ENCODE assay signal across 11 mouse cellular contexts in the genomic region with DNA sequence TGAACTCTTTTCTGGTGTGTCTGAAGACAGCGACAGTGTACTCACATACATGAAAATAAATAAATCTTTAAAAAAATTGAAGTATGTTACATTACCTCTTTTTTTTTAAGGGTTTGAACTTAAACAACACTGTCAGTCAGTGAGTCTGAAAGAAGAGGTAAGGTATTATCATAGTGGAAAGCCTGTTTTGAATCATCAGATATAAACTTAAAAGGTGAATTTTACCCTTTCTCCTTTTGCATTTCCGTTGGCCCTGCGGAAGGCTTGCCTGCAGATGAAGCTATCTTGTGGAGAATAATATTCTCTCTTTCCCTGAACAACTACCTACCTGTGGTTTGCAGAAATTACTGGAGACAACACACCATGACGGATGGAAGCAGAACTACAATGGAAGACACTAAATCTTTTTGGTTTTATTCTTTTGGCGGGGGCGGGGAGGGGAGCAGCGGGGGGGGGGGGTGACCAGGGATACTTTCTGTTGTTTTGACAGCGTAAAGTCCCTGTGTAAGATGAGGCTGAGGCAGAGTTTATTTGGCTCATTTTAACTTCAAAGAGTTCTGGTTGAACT.
DNase-seq lines count a peak whose midpoint lies in the region; ATAC-seq and TF ChIP-seq lines count a peak whose summit lies in the region.
"Had no signal": no experiment of that assay in that cellular context is flagged by ENCODE, and none has a peak within 500 bp of the region (broad histone marks: within the 10 kb centered on the region; RNA-seq: fewer than 3 reads in every experiment).

No protein-coding gene starts in this region.

- H3K79me2 ChIP-seq in CH12.LX (replicated peaks; ENCODE audit: control insufficient read depth, extremely low read depth, insufficient read depth, poor library complexity, severe bottlenecking) = no peaks in the 10 kb centered on the region

- peak; percentile 47 for TF ChIP-seq EP300 in CH12.LX (IDR thresholded peaks at IDR 0.05; ENCODE audit: low read length)
- no peak for TF ChIP-seq EP300 in heart, postnatal 0 days (IDR thresholded peaks at IDR 0.05; ENCODE audit: low read depth)

- in situ Hi-C loops in CH12.LX (cut with MboI; ENCODE audit: low pct_ligation_motif_present, low pct_unique_long_range_greater_than_20kb, low sequenced_read_pairs) = no loop called here

- no peaks in the 10 kb centered on the region for H3K36me3 ChIP-seq in kidney, embryonic 16.5 days (ENCODE audit: insufficient read depth, low read length)
- no peaks in the 10 kb centered on the region for H3K36me3 ChIP-seq in CH12.LX (replicated peaks in 1 of 2; ENCODE audit: control insufficient read depth in 1 of 2, insufficient read depth in 1 of 2, low read length in 1 of 2)
- H3K36me3 ChIP-seq in heart, postnatal 0 days (replicated peaks; ENCODE audit: control insufficient read depth, insufficient read depth, low read length) = no peaks in the 10 kb centered on the region

- no peak for TF ChIP-seq POLR2A in CH12.LX (IDR thresholded peaks at IDR 0.05; ENCODE audit: low read depth, low read length)

- dilution Hi-C loops in CH12.LX (cut with MboI; ENCODE audit: extremely low pct_ligation_motif_present, extremely low pct_unique_long_range_greater_than_20kb, low sequenced_read_pairs) = no loop called here

- peak overlapping the region; percentile 37 for H3K4me2 ChIP-seq in kidney, embryonic 16.5 days (replicated peaks; ENCODE audit: low read depth, low read length)
- peak overlapping the region; percentile 84 for H3K4me2 ChIP-seq in CH12.LX (ENCODE audit: insufficient read depth, low read depth, poor library complexity, severe bottlenecking)
- H3K4me2 ChIP-seq in heart, postnatal 0 days (ENCODE audit: low read depth, low read length) = peak overlapping the region; percentile 27

- TF ChIP-seq RAD21 in CH12.LX (IDR thresholded peaks at IDR 0.05; ENCODE audit: low read depth, low read length) = no peak

- H3K9me3 ChIP-seq in kidney, embryonic 16.5 days (ENCODE audit: low read length) = no peaks in the 10 kb centered on the region
- H3K9me3 ChIP-seq in CH12.LX (replicated peaks; ENCODE audit: low read length) = no peaks in the 10 kb centered on the region
- H3K9me3 ChIP-seq in heart, postnatal 0 days (replicated peaks; ENCODE audit: control insufficient read depth, low read length) = no peaks in the 10 kb centered on the region
- H3K9me3 ChIP-seq: megakaryocyte, embryonic 14.5 days had no signal

- H3K27ac ChIP-seq in kidney, embryonic 16.5 days (ENCODE audit: low read length) = peak overlapping the region; percentile 95
- H3K27ac ChIP-seq in CH12.LX (ENCODE audit: insufficient read depth, low read depth) = peak overlapping the region; percentile 95
- H3K27ac ChIP-seq in heart, postnatal 0 days (ENCODE audit: low read depth) = peak overlapping the region; percentile 70; the same call in 1 of the 2 replicates

- DNase-seq in kidney, adult 11 months = no peak
- DNase-seq in CH12.LX (ENCODE audit: extremely low read depth) = no peak
- no peak for DNase-seq in heart, postnatal 0 days (ENCODE audit: low spot score)
- DNase-seq in naive thymus-derived CD4-positive, alpha-beta T cell, adult 2 months (ENCODE audit: low read depth) = peak; percentile 59
- no peak for DNase-seq in adrenal gland, adult 8-10 months
- DNase-seq in ovary, adult 18-20 months (ENCODE audit: low spot score) = no peak
- DNase-seq: cerebellum, adult 18-20 months; right cerebral cortex, postnatal 25 days; thymus, postnatal 25 days had no signal

- no peak for TF ChIP-seq CTCF in CH12.LX (conservative IDR thresholded peaks at IDR 0.05 in 1 of 2, IDR thresholded peaks at IDR 0.05 in 1 of 2; ENCODE audit: low read depth in 2 of 2, low read length in 2 of 2)
- no peak for TF ChIP-seq CTCF in heart, postnatal 0 days (IDR thresholded peaks at IDR 0.05; ENCODE audit: low read depth)

- WGBS in kidney, embryonic 16.5 days = 34% methylated on average over 8 of the region's 8 CpGs
- 76% methylated on average over 8 of the region's 8 CpGs for WGBS in heart, postnatal 0 days

- H3K9ac ChIP-seq in kidney, embryonic 16.5 days (replicated peaks; ENCODE audit: low read length) = no peak overlapping the region
- peak overlapping the region; percentile 91 for H3K9ac ChIP-seq in CH12.LX (ENCODE audit: insufficient read depth, low read depth)
- no peak overlapping the region for H3K9ac ChIP-seq in heart, postnatal 0 days (replicated peaks; ENCODE audit: low read depth, low read length)

- no peaks in the 10 kb centered on the region for H3K27me3 ChIP-seq in kidney, embryonic 16.5 days (ENCODE audit: insufficient read depth, low read length)
- H3K27me3 ChIP-seq in CH12.LX (replicated peaks) = no peaks in the 10 kb centered on the region
- H3K27me3 ChIP-seq in heart, postnatal 0 days (ENCODE audit: control insufficient read depth, insufficient read depth, low read length) = no peaks in the 10 kb centered on the region
- H3K27me3 ChIP-seq: megakaryocyte, embryonic 14.5 days had no signal

- H3K4me1 ChIP-seq in kidney, embryonic 16.5 days (ENCODE audit: insufficient read depth, low read length) = peaks cover 33% of the 10 kb centered on the region
- peaks cover 8 to 56% of the 10 kb centered on the region in 2 experiments for H3K4me1 ChIP-seq in CH12.LX (ENCODE audit: control insufficient read depth in 1 of 2, insufficient read depth in 2 of 2)
- peaks cover 11% of the 10 kb centered on the region for H3K4me1 ChIP-seq in heart, postnatal 0 days (ENCODE audit: control insufficient read depth, insufficient read depth)

- ATAC-seq in kidney, embryonic 16.5 days (ENCODE audit: low FRiP score, low TSS enrichment) = no peak; the same call in 1 of the 2 replicates
- ATAC-seq in heart, postnatal 0 days (ENCODE audit: insufficient read depth, low read depth) = no peak

- no peak overlapping the region; the same call in 1 of the 2 replicates for H3K4me3 ChIP-seq in kidney, embryonic 16.5 days (ENCODE audit: low read length)
- H3K4me3 ChIP-seq in CH12.LX (replicated peaks in 1 of 3; ENCODE audit: low read depth in 2 of 3, low read length in 2 of 3, poor library complexity in 1 of 3) = no peak overlapping the region
- H3K4me3 ChIP-seq in heart, postnatal 0 days (ENCODE audit: low read depth, low read length) = no peak overlapping the region

TF ChIP-seq in CH12.LX, 34 proteins besides CTCF, POLR2A, EP300 and RAD21:
- peak; percentile 40 for TF ChIP-seq BHLHE40 (IDR thresholded peaks at IDR 0.05; ENCODE audit: low read depth, low read length)
- 0 out of 2 replicates have a peak, but pooled peaks have one; percentile 61 for TF ChIP-seq CHD2 (IDR thresholded peaks at IDR 0.05; ENCODE audit: low read length)
- TF ChIP-seq TCF12 (IDR thresholded peaks at IDR 0.05; ENCODE audit: low read depth, low read length) = peak; percentile 15; the same call in 1 of the 2 replicates
- no peak for TF ChIP-seq TBP (conservative IDR thresholded peaks at IDR 0.05; ENCODE audit: low read depth, low read length)
- TF ChIP-seq JUN (IDR thresholded peaks at IDR 0.05; ENCODE audit: insufficient read depth, low read depth, low read length) = peak; percentile 36; the same call in 1 of the 2 replicates
- TF ChIP-seq MXI1 (IDR thresholded peaks at IDR 0.05; ENCODE audit: low read depth, low read length) = peak; percentile 42; the same call in 1 of the 2 replicates
- peak; percentile 72; the same call in 1 of the 2 replicates for TF ChIP-seq JUND (conservative IDR thresholded peaks at IDR 0.05; ENCODE audit: low read depth, low read length)
- no peak for TF ChIP-seq POLR2AphosphoS2 (IDR thresholded peaks at IDR 0.05; ENCODE audit: low read depth, low read length)
- peak; percentile 31; the same call in 1 of the 2 replicates for TF ChIP-seq ETS1 (conservative IDR thresholded peaks at IDR 0.05; ENCODE audit: low read depth, low read length)
- TF ChIP-seq IRF4 (IDR thresholded peaks at IDR 0.05; ENCODE audit: low read depth, low read length) = peak; percentile 80
- peak; percentile 34; the same call in 1 of the 2 replicates for TF ChIP-seq HCFC1 (IDR thresholded peaks at IDR 0.05; ENCODE audit: low read depth, low read length)
- no peak for TF ChIP-seq MAFK (IDR thresholded peaks at IDR 0.05; ENCODE audit: insufficient replicate concordance, low read length)
- peak; percentile 77; the same call in 1 of the 2 replicates for TF ChIP-seq MAZ (IDR thresholded peaks at IDR 0.05; ENCODE audit: low read depth, low read length)
- peak; percentile 57 for TF ChIP-seq ZNF384 (IDR thresholded peaks at IDR 0.05; ENCODE audit: low read depth, low read length)
- TF ChIP-seq USF1 (IDR thresholded peaks at IDR 0.05; ENCODE audit: low read depth, low read length) = no peak
- TF ChIP-seq UBTF (IDR thresholded peaks at IDR 0.05; ENCODE audit: low read depth, low read length) = no peak
- no peak for TF ChIP-seq CHD1 (IDR thresholded peaks at IDR 0.05; ENCODE audit: low read depth, low read length)

Comparison
In these comparisons a context has a peak if more than half of its experiments do, and no peak if none do; other contexts are left out.
1. H3K4me2 ChIP-seq: peak in every context shown above with its lines; median percentile 84 in CH12.LX; 37 in kidney, embryonic 16.5 days; 27 in heart, postnatal 0 days.